Mouse (Mus musculus) 3134 (cell line): ENCODE measurements around the gene Sars.
A peak's percentile ranks its signal among the peaks of the same experiment; 100 is the strongest.

Source experiments
- DNase-seq: peaks from one replicate; pipeline ENCODE4 v3.0.0-alpha.2; 2011; ENCODE audit warnings: low spot score; ENCODE audit not compliant: insufficient read length; ENCODE audit errors: extremely low read depth

The Sars gene

DNA sequence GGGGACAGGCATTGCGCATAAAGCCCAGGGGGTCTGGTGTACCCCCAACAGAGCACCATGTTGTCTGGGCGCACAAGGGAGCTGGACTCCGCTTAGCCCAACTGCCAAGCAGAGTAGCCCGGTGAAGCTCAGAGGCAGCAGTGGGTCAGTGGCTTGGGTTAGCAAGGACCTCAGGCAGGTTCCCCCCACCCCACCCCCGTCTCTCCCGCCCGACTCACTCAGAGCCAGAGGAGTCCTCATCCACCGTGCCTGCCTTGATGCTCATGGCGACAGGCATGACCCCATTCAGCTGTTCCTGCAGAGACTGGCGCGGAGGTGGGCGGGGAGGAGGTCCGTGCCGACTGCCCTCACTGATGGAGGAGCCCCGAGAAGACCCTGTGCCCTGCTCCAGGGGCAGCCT lies 52.2 kb downstream of the Sars start:
- DNase-seq = no peak

GRCm38 (mm10) chr3:108392299-108392698 lies 52.7 kb downstream of the Sars start:
- no peak for DNase-seq

DNA sequence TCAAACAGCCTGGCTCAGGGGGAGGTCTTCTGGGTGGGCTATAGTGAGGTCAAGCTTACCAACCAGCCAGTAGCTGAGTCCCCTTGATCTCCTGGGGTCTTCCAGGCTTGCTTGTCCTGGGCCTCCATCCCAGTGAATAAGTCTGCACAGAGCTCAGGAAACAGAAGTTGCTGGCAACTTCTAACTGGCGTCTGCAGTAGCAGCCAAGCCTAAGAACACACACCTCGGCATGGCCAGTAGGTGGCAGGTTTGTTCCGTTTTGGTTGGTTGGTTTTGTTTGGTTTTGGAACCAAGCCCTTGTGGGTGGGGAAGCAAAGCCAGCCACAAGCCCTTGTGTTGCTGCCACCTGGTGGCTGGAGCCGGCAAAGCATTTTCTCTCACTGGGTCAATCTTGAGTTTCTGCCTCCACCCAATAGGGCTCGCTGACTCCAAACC lies 55.9 kb downstream of the Sars start:
- peak; percentile 76 for DNase-seq

DNA sequence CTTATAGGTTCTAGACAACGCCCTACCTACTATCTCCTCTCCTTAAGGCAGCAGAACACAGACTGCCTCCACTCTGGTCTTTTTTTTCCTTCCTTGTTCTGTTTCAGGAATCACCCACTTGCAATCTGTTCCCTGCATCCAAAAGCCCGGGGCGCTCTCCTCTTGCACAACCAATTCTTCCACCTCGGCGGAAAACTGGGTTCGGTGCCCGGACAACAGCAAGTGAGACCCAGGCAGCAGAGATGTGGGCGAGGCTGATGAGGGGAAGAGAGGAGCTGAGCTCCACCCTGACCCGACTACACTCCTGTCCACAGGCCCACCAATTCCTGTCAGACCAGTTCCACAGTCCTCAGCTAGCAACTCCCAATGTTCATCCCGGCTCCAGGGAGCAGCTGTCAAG lies 58.8 kb downstream of the Sars start:
- DNase-seq = no peak

DNA sequence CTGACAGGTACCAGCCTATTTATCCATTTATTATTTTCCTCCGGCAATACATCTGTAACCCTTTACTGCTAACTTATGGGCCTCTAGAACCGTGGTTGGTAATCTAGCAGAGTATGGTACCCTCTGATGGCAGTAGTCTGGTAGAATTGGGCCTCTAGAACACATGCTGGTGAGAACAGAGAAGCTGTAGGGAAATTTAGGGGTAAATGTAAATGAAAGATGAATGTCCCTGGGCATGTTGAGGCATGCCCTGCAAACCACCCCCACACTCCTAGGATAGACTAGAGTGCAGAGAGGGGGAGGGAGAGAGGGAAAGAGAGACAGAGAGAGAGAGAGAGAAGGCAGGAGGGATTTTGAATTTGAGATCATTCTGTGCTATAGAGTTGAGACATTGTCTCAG lies 60.6 kb downstream of the Sars start:
- no peak for DNase-seq

GRCm38 (mm10) chr3:108383485-108384354 lies 61.3 kb downstream of the Sars start, which contains the start of gene Psrc1:
Gene Psrc1, plus strand, starts transcription at chr3:108383839.
- DNase-seq = peak; percentile 86

- no peak for DNase-seq
Observed at GRCm38 (mm10) chr3:108381945-108382875, 62.8 kb downstream of the Sars start.

- no peak for DNase-seq
Observed at GRCm38 (mm10) chr3:108380695-108381094, 64.3 kb downstream of the Sars start.

GRCm38 (mm10) chr3:108378875-108379663 lies 65.9 kb downstream of the Sars start:
- no peak for DNase-seq
